Mouse (Mus musculus): ENCODE measurements at regions not wholly inside any gene's neighbourhood (a gene's known extent, or its start where the extent isn't known, plus 50 kb on each side); places are given as distances from the start of the nearest gene placed in this dataset.

GRCm38 (mm10) chr10:29921658-29922057 lies 278.7 kb downstream of the Cenpw start:
- no peak overlapping the region for H3K4me3 ChIP-seq (replicated peaks; ENCODE audit: insufficient read depth, low read depth, low read length)
- DNase-seq: no peak

GRCm38 (mm10) chr10:29897780-29898363 lies 302.5 kb downstream of the Cenpw start:
- Histone ChIP-seq H3K4me3 (replicated peaks; ENCODE audit: insufficient read depth, low read depth, low read length) (no peak overlapping the region), H3K4me1 (ENCODE audit: control insufficient read depth, insufficient read depth, low read length) (no peaks in the 10 kb centered on the region; the same call in 1 of the 2 replicates), H3K27ac (ENCODE audit: insufficient read depth, low read length) (no peak overlapping the region), H3K27me3 (ENCODE audit: control insufficient read depth, insufficient read depth, low read length) (no peaks in the 10 kb centered on the region)
- WGBS: 46% methylated on average over 1 of the region's 1 CpGs
- DNase-seq: peak in 1 of 2 experiments; percentile 0
- TF ChIP-seq POLR2A (IDR thresholded peaks at IDR 0.05; ENCODE audit: borderline replicate concordance, insufficient read depth, low read length) (no peak), CTCF (IDR thresholded peaks at IDR 0.05; ENCODE audit: borderline replicate concordance, insufficient read depth, low read depth, low read length) (no peak)

More at GRCm38 (mm10) chr10:29921658-29922057, 278.7 kb downstream of the Cenpw start:
- 28% methylated on average over 4 of the region's 4 CpGs for WGBS
- Histone ChIP-seq H3K27me3 (ENCODE audit: control insufficient read depth, insufficient read depth, low read length) (no peaks in the 10 kb centered on the region), H3K4me1 (ENCODE audit: control insufficient read depth, insufficient read depth, low read length) (no peaks in the 10 kb centered on the region), H3K27ac (ENCODE audit: insufficient read depth, low read length) (no peak overlapping the region)
- TF ChIP-seq POLR2A (IDR thresholded peaks at IDR 0.05; ENCODE audit: borderline replicate concordance, insufficient read depth, low read length): no peak
- TF ChIP-seq CTCF (IDR thresholded peaks at IDR 0.05; ENCODE audit: borderline replicate concordance, insufficient read depth, low read depth, low read length): no peak

GRCm38 (mm10) chr10:29864566-29864965 lies 328.9 kb upstream of the Rspo3 start:
- TF ChIP-seq POLR2A (IDR thresholded peaks at IDR 0.05; ENCODE audit: borderline replicate concordance, insufficient read depth, low read length) (no peak), CTCF (IDR thresholded peaks at IDR 0.05; ENCODE audit: borderline replicate concordance, insufficient read depth, low read depth, low read length) (no peak)
- H3K27ac ChIP-seq (ENCODE audit: insufficient read depth, low read length): no peak overlapping the region
- no peak overlapping the region for H3K4me3 ChIP-seq (replicated peaks; ENCODE audit: insufficient read depth, low read depth, low read length)
- H3K27me3 ChIP-seq (ENCODE audit: control insufficient read depth, insufficient read depth, low read length): no peaks in the 10 kb centered on the region
- no peak for DNase-seq
- no peaks in the 10 kb centered on the region for H3K4me1 ChIP-seq (ENCODE audit: control insufficient read depth, insufficient read depth, low read length)

GRCm38 (mm10) chr10:29855749-29856313 lies 320.2 kb upstream of the Rspo3 start:
- no peak for DNase-seq

GRCm38 (mm10) chr10:29852516-29852915 lies 316.8 kb upstream of the Rspo3 start:
- WGBS: 59% methylated on average over 2 of the region's 2 CpGs
- Histone ChIP-seq H3K27ac (ENCODE audit: insufficient read depth, low read length) (no peak overlapping the region), H3K27me3 (ENCODE audit: control insufficient read depth, insufficient read depth, low read length) (no peaks in the 10 kb centered on the region), H3K4me1 (ENCODE audit: control insufficient read depth, insufficient read depth, low read length) (no peaks in the 10 kb centered on the region), H3K4me3 (replicated peaks; ENCODE audit: insufficient read depth, low read depth, low read length) (no peak overlapping the region)
- no peak for DNase-seq
- TF ChIP-seq POLR2A (IDR thresholded peaks at IDR 0.05; ENCODE audit: borderline replicate concordance, insufficient read depth, low read length): no peak
- TF ChIP-seq CTCF (IDR thresholded peaks at IDR 0.05; ENCODE audit: borderline replicate concordance, insufficient read depth, low read depth, low read length): no peak

More at GRCm38 (mm10) chr10:29855749-29856313, 320.2 kb upstream of the Rspo3 start:
- 6% methylated on average over 2 of the region's 2 CpGs for WGBS
- H3K4me1 ChIP-seq (ENCODE audit: control insufficient read depth, insufficient read depth, low read length): no peaks in the 10 kb centered on the region
- H3K27me3 ChIP-seq (ENCODE audit: control insufficient read depth, insufficient read depth, low read length): no peaks in the 10 kb centered on the region
- no peak overlapping the region for H3K4me3 ChIP-seq (replicated peaks; ENCODE audit: insufficient read depth, low read depth, low read length)
- no peak overlapping the region for H3K27ac ChIP-seq (ENCODE audit: insufficient read depth, low read length)
- TF ChIP-seq CTCF (IDR thresholded peaks at IDR 0.05; ENCODE audit: borderline replicate concordance, insufficient read depth, low read depth, low read length): no peak
- TF ChIP-seq POLR2A (IDR thresholded peaks at IDR 0.05; ENCODE audit: borderline replicate concordance, insufficient read depth, low read length): no peak

GRCm38 (mm10) chr10:29824939-29825658 lies 289.4 kb upstream of the Rspo3 start:
- TF ChIP-seq POLR2A (IDR thresholded peaks at IDR 0.05; ENCODE audit: borderline replicate concordance, insufficient read depth, low read length): no peak
- no peak for TF ChIP-seq CTCF (IDR thresholded peaks at IDR 0.05; ENCODE audit: borderline replicate concordance, insufficient read depth, low read depth, low read length)

GRCm38 (mm10) chr10:29824413-29824812 lies 288.7 kb upstream of the Rspo3 start:
- no peaks in the 10 kb centered on the region for H3K27me3 ChIP-seq (ENCODE audit: control insufficient read depth, insufficient read depth, low read length)
- DNase-seq: no peak
- TF ChIP-seq CTCF (IDR thresholded peaks at IDR 0.05; ENCODE audit: borderline replicate concordance, insufficient read depth, low read depth, low read length) (no peak), POLR2A (IDR thresholded peaks at IDR 0.05; ENCODE audit: borderline replicate concordance, insufficient read depth, low read length) (no peak)
- no peaks in the 10 kb centered on the region for H3K4me1 ChIP-seq (ENCODE audit: control insufficient read depth, insufficient read depth, low read length)
- no peak overlapping the region for H3K4me3 ChIP-seq (replicated peaks; ENCODE audit: insufficient read depth, low read depth, low read length)
- H3K27ac ChIP-seq (ENCODE audit: insufficient read depth, low read length): no peak overlapping the region

More at GRCm38 (mm10) chr10:29824939-29825658, 289.4 kb upstream of the Rspo3 start:
- WGBS: 50% methylated on average over 5 of the region's 5 CpGs
- no peak overlapping the region for H3K27ac ChIP-seq (ENCODE audit: insufficient read depth, low read length)
- H3K27me3 ChIP-seq (ENCODE audit: control insufficient read depth, insufficient read depth, low read length): no peaks in the 10 kb centered on the region
- no peak overlapping the region for H3K4me3 ChIP-seq (replicated peaks; ENCODE audit: insufficient read depth, low read depth, low read length)
- H3K4me1 ChIP-seq (ENCODE audit: control insufficient read depth, insufficient read depth, low read length): no peaks in the 10 kb centered on the region
- no peak for DNase-seq

- Histone ChIP-seq H3K4me1 (ENCODE audit: control insufficient read depth, insufficient read depth, low read length) (no peaks in the 10 kb centered on the region), H3K27ac (ENCODE audit: insufficient read depth, low read length) (no peak overlapping the region), H3K4me3 (replicated peaks; ENCODE audit: insufficient read depth, low read depth, low read length) (no peak overlapping the region), H3K27me3 (ENCODE audit: control insufficient read depth, insufficient read depth, low read length) (no peaks in the 10 kb centered on the region)
- TF ChIP-seq POLR2A (IDR thresholded peaks at IDR 0.05; ENCODE audit: borderline replicate concordance, insufficient read depth, low read length): no peak
- TF ChIP-seq CTCF (IDR thresholded peaks at IDR 0.05; ENCODE audit: borderline replicate concordance, insufficient read depth, low read depth, low read length): no peak
- no peak for DNase-seq
- 83% methylated on average over 2 of the region's 2 CpGs for WGBS
Observed at GRCm38 (mm10) chr10:29823177-29823576, 287.5 kb upstream of the Rspo3 start.

Measured in cerebellum, adult 2 months (tissue).